Mouse (Mus musculus): ENCODE measurements around the gene Lin7b. TPM values are rescaled to one million over a fixed set of nuclear protein-coding genes. Genes with fewer than 3 reads are reported as not detected.
A peak's percentile ranks its signal among the peaks of the same experiment; 100 is the strongest.

Lin7b gene
- polyA plus RNA-seq, 1 experiment = 3.0 TPM

DNA sequence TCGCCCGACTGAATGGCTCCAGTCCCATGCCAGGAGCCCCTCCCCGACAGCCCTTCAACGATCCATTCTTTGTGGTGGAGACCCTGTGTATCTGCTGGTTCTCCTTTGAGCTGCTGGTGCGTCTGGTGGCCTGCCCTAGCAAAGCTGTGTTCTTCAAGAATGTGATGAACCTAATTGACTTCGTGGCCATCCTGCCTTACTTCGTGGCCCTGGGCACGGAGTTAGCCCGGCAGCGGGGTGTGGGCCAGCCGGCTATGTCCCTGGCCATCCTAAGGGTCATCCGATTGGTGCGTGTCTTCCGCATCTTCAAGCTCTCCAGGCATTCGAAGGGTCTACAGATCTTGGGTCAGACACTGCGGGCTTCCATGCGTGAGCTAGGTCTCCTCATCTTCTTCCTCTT is 38.6 kb upstream of the Lin7b start:
- H3K4me3 ChIP-seq (ENCODE audit: insufficient read depth, low read length) = no peak overlapping the region
- no peak overlapping the region for H3K27ac ChIP-seq (ENCODE audit: insufficient read depth, low read depth, low read length)
- no peak for TF ChIP-seq CTCF (IDR thresholded peaks at IDR 0.05; ENCODE audit: low read depth, low read length)
- TF ChIP-seq POLR2A (IDR thresholded peaks at IDR 0.05; ENCODE audit: borderline replicate concordance, low read depth, low read length) = no peak
- peaks cover 4% of the 10 kb centered on the region; the same call in 1 of the 2 replicates for H3K4me1 ChIP-seq (ENCODE audit: control insufficient read depth, insufficient read depth, low read length)

DNA sequence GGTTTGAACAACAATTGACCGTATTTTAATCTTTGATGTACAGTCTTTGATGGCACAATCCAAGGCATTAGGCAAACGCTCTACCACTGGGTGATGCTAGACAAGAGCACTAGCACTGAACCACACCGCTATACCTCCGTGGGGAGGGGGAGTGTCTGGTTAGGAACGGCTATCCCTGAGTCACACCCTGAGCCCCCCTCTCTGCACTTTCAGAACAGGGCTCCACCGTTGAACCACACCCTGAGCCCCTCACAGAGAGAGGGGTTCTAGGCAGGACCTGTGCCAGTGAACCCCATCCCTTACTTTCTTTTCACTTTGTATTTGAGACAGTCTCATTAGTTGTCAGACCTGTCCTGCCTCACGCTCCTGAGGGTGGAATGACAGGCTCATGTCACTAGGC is 38.0 kb upstream of the Lin7b start:
- TF ChIP-seq CTCF (IDR thresholded peaks at IDR 0.05; ENCODE audit: low read depth, low read length) (no peak), POLR2A (IDR thresholded peaks at IDR 0.05; ENCODE audit: borderline replicate concordance, low read depth, low read length) (no peak)
- no peak overlapping the region for H3K27ac ChIP-seq (ENCODE audit: insufficient read depth, low read depth, low read length)
- H3K4me3 ChIP-seq (ENCODE audit: insufficient read depth, low read length) = no peak overlapping the region
- peaks cover 4% of the 10 kb centered on the region; the same call in 1 of the 2 replicates for H3K4me1 ChIP-seq (ENCODE audit: control insufficient read depth, insufficient read depth, low read length)

DNA sequence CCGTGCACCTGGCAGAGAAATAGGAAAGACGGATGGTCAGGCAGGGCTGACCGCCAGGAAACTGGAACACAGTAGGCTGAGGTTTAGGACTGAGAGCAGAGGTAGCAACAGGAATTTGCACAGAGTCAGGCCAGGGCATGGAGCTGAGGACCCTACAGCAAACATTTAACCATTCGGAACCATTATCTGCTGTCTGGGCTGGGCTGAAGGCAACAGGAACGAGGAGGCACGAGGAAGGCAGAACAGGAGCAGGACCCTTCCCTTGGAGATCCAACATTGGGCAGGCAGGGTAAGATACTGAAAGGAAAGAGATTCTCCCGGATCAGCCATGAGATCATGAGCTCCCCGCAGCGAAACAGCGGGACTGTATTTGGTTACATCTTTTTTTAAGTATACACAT is 37.5 kb upstream of the Lin7b start:
- Histone ChIP-seq H3K4me3 (ENCODE audit: insufficient read depth, low read length) (no peak overlapping the region), H3K4me1 (ENCODE audit: control insufficient read depth, insufficient read depth, low read length) (peaks cover 4% of the 10 kb centered on the region; the same call in 1 of the 2 replicates), H3K27ac (ENCODE audit: insufficient read depth, low read depth, low read length) (no peak overlapping the region)
- TF ChIP-seq CTCF (IDR thresholded peaks at IDR 0.05; ENCODE audit: low read depth, low read length) = no peak

DNA sequence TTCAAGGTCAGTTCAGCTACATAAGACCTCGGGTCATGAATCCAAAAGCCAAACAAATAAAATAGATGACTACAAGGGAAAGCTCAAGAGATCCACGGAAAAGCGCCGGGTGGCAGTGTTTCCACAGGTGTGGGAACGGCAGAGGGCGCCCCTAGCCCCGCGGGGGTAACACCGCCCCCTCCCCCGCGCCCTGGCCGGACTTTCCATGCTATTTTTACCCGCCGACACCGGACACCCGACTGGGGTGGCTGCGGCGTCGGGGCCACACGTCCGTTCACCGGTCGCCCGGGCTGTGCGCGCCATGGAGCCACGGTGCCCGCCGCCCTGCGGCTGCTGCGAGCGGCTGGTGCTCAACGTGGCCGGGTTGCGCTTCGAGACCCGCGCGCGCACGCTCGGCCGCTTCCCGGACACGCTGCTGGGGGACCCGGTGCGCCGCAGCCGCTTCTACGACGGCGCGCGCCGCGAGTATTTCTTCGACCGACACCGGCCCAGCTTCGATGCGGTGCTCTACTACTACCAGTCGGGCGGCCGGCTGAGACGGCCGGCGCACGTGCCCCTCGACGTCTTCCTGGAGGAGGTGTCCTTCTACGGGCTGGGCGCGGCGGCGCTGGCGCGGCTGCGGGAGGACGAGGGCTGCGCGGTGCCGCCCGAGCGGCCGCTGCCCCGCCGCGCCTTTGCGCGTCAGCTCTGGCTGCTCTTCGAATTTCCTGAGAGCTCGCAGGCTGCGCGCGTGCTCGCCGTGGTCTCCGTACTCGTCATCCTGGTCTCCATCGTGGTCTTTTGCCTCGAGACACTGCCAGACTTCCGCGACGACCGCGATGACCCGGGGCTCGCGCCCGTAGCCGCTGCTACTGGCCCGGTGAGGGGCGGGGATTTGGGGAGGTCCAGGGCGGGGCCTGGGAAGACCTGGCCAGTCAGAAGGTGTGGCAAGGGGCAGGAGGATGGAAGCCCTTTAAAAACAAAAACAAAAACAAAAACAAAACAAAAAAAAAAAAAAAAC is 36.1 kb upstream of the Lin7b start:
- no peak for TF ChIP-seq POLR2A (IDR thresholded peaks at IDR 0.05; ENCODE audit: borderline replicate concordance, low read depth, low read length)
- no peak for TF ChIP-seq CTCF (IDR thresholded peaks at IDR 0.05; ENCODE audit: low read depth, low read length)
- Histone ChIP-seq H3K4me3 (ENCODE audit: insufficient read depth, low read length) (peak overlapping the region; percentile 51), H3K4me1 (ENCODE audit: control insufficient read depth, insufficient read depth, low read length) (peaks cover 4% of the 10 kb centered on the region; the same call in 1 of the 2 replicates), H3K27ac (ENCODE audit: insufficient read depth, low read depth, low read length) (no peak overlapping the region)

DNA sequence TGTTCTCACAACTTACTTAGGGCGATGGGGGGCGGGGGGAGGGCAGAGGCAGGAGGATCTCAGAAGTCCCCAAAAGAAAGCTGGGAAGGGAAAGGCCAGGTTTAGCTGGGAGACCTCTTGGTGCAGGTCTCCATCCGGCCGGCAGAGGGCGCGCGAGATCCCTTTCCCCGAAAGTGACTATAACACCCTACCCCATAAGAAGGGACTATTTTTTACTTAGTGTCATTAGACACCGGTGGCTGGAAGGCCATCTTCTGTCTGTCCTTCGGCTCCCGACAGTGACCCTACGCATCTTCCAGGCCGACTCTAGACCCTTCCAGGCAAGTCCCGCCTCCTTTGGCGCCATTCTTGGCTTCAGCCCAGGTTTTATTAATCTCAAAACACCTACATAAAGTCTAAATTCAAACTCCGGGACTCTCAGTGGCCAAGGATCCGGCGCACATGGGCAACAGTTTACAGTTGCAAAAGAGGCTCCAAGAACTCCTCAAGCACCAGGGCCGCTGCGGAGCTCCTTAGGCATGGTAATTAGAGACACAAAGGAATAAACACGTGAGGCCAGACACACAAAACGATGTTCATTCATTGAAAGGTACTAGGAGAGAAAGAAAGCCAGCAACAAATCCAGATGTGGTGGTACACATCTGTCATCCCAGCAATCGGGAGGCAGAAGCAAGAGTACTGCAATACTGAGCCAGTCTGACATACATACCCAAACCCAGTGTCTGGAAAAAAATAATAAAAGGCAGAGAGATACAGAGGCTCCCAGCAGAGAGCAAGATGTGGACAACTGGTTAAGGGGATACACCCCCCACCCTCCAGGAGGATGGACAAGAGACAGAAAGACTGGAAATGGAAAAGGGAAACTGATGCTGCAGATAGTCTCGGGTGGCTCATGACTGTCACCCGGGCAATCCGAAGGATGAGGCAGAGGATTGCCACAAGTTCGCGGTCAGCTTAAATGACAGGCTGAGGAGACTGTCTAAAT is 35.0 kb upstream of the Lin7b start, which contains the start of gene Kcna7:
TSS of gene Kcna7 (plus strand) at position 563 of the 985 bp plus-strand sequence.
- peaks cover 4% of the 10 kb centered on the region; the same call in 1 of the 2 replicates for H3K4me1 ChIP-seq (ENCODE audit: control insufficient read depth, insufficient read depth, low read length)
- H3K27ac ChIP-seq (ENCODE audit: insufficient read depth, low read depth, low read length) = no peak within 1 kb of the TSS
- H3K4me3 ChIP-seq (ENCODE audit: insufficient read depth, low read length) = peak within 1 kb of the TSS; percentile 51
- TF ChIP-seq CTCF (IDR thresholded peaks at IDR 0.05; ENCODE audit: low read depth, low read length) = peak; percentile 92
- no peak for TF ChIP-seq POLR2A (IDR thresholded peaks at IDR 0.05; ENCODE audit: borderline replicate concordance, low read depth, low read length)

DNA sequence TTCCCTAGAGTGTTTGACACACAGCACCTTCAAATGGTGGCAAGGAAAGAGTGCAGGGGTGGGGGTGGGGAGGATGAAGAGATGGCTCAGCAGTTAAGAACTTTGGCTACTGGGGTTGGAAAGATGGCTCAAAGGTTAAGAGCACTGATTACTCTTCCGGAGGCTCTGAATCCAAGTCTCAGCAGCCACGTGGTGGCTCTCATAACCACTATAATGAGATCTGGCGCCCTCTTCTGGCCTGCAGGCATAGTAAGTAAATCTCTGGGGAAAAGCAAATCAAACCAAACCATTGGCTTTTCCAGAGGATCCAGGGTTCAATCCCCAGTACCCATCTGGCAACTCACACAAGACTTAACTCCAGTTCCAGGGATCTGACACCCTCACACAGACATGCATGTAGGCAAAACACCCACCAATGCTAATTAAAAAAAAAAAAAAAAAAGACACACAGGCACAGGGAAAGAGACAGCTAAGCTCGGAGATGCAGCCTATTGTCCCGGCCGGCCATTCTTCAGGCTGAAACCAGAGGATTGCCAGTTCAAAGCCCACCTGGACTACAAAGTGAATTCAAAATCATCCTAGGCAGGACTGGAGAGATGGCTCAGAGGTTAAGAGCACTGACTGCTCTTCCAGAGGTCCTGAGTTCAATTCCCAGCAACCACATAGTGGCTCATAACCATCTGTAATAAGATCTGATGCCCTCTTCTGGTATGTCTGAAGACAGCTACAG is 33.3 kb upstream of the Lin7b start:
- Histone ChIP-seq H3K27ac (ENCODE audit: insufficient read depth, low read depth, low read length) (no peak overlapping the region), H3K4me3 (ENCODE audit: insufficient read depth, low read length) (no peak overlapping the region), H3K4me1 (ENCODE audit: control insufficient read depth, insufficient read depth, low read length) (peaks cover 4% of the 10 kb centered on the region; the same call in 1 of the 2 replicates)
- TF ChIP-seq CTCF (IDR thresholded peaks at IDR 0.05; ENCODE audit: low read depth, low read length) (peak; percentile 49; the same call in 1 of the 2 replicates), POLR2A (IDR thresholded peaks at IDR 0.05; ENCODE audit: borderline replicate concordance, low read depth, low read length) (no peak)

DNA sequence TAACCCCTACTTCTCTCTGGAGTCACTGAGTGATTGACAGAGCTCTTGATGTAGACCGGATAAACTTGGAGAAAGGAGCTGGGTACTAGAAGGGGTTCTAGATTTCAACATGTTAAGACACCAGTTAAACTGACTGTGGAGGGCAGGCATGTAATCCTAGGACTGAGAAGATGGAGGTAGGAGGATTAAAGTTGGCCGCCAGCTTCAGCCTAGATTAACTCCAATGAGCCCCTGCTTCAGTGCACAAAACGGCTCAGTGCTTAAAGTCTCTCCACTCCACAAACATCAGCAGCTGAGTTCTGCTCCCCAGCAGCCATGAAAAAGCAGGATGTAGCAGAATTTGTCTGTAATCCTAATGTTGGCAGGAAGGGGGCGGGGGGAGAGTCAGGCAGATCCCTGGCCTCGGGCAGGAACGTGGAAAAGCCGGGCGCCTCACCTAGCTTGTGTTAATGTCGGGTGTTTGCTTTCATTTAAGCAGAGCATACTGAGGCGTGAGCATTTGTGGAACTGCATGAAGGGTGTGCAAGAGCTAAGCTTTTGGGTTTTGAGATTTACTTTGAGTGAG is 31.2 kb upstream of the Lin7b start:
- Histone ChIP-seq H3K4me1 (ENCODE audit: control insufficient read depth, insufficient read depth, low read length) (peaks cover 11% of the 10 kb centered on the region; the same call in 1 of the 2 replicates), H3K4me3 (ENCODE audit: insufficient read depth, low read length) (no peak overlapping the region), H3K27ac (ENCODE audit: insufficient read depth, low read depth, low read length) (no peak overlapping the region)
- TF ChIP-seq CTCF (IDR thresholded peaks at IDR 0.05; ENCODE audit: low read depth, low read length) = no peak
- TF ChIP-seq POLR2A (IDR thresholded peaks at IDR 0.05; ENCODE audit: borderline replicate concordance, low read depth, low read length) = no peak

DNA sequence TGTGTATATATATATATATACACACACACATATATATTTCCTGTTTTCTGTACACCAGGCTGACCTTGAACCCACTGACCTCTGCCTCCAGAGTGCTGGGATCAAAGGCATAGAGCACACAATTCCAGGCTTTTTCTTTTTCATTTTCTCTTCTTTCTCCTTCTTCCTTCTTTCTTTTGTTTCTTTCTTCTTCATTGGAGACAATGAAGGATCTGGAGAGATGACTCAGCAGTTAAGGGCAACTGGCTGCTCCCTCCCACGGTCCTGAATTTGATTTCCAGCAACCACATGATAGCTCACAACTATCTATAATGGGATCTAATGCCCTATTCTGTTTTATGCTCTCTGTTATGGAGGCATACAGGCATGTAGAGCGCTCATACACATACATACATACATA is 26.4 kb upstream of the Lin7b start:
- no peak overlapping the region for H3K4me3 ChIP-seq (ENCODE audit: insufficient read depth, low read length)
- TF ChIP-seq POLR2A (IDR thresholded peaks at IDR 0.05; ENCODE audit: borderline replicate concordance, low read depth, low read length) = no peak
- no peak for TF ChIP-seq CTCF (IDR thresholded peaks at IDR 0.05; ENCODE audit: low read depth, low read length)
- peaks cover 13% of the 10 kb centered on the region for H3K4me1 ChIP-seq (ENCODE audit: control insufficient read depth, insufficient read depth, low read length)
- peak overlapping the region; percentile 11; the same call in 1 of the 2 replicates for H3K27ac ChIP-seq (ENCODE audit: insufficient read depth, low read depth, low read length)

DNA sequence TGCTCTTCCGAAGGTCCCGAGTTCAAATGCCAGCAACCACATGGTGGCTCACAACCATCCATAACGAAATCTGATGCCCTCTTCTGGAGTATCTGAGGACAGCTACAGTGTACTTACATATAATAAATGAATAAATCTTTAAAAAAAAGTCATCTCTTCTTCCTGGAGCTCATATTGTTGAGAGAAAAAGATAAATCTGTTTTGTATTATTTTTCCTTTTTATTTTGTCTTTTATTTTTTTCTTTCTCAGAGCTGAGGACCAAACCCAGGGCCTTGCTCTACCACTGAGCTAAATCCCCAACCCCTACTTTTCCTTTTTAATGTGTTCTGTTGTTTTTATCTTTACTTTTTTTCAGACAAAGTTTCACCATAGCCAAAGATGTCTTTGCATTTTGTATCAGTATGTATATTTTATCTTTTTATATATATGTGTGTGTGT is 26.0 kb upstream of the Lin7b start:
- Histone ChIP-seq H3K4me1 (ENCODE audit: control insufficient read depth, insufficient read depth, low read length) (peaks cover 16% of the 10 kb centered on the region), H3K4me3 (ENCODE audit: insufficient read depth, low read length) (peak overlapping the region; percentile 76), H3K27ac (ENCODE audit: insufficient read depth, low read depth, low read length) (peak overlapping the region; percentile 83)
